Comparison of ENCODE assay signal across 8 mouse cellular contexts in genomic region chr11:97840991-97841661, GRCm38 (mm10). TPM values are rescaled to one million over a fixed set of nuclear protein-coding genes. Genes with fewer than 3 reads are reported as not detected.
DNase-seq lines count a peak whose midpoint lies in the region; ATAC-seq and TF ChIP-seq lines count a peak whose summit lies in the region.

No protein-coding gene starts in this region.

- peak; percentile 87 for DNase-seq in WW6 (ENCODE audit: low read depth, low spot score)
- peak; percentile 97 for DNase-seq in cerebellum, adult 9-10 months
- peak; percentile 95 to 96 for DNase-seq in frontal cortex, adult 2 months (ENCODE audit: extremely low spot score in 1 of 2, low spot score in 1 of 2)
- peak; percentile 82 for DNase-seq in hindbrain, embryonic 10.5 days (ENCODE audit: low spot score)
- DNase-seq in layer of hippocampus, adult 8-10 months (ENCODE audit: low spot score in 2 of 2), result peak; percentile 91 to 93
- peak; percentile 89 for DNase-seq in lung, embryonic 14.5 days
- peak; percentile 52 for DNase-seq in ovary, postnatal 14 days (ENCODE audit: low spot score)
- DNase-seq in spleen, postnatal 10 days (ENCODE audit: low spot score in 2 of 2), result no peak

- under 1% methylated on average over 22 of the region's 22 CpGs for WGBS in hindbrain, embryonic 10.5 days
- 2% methylated on average over 22 of the region's 22 CpGs for WGBS in lung, embryonic 14.5 days

- H3K27me3 ChIP-seq in hindbrain, embryonic 10.5 days (ENCODE audit: insufficient read depth, poor library complexity, severe bottlenecking), result no peaks in the 10 kb centered on the region
- H3K27me3 ChIP-seq in lung, embryonic 14.5 days (ENCODE audit: insufficient read depth, low read length), result no peaks in the 10 kb centered on the region

- H3K4me2 ChIP-seq in lung, embryonic 14.5 days, result peak overlapping the region; percentile 74

- peaks cover 33% of the 10 kb centered on the region for H3K4me1 ChIP-seq in hindbrain, embryonic 10.5 days (replicated peaks)
- H3K4me1 ChIP-seq in lung, embryonic 14.5 days (ENCODE audit: insufficient read depth), result no peaks in the 10 kb centered on the region

- peak overlapping the region; percentile 67 for H3K4me3 ChIP-seq in hindbrain, embryonic 10.5 days
- H3K4me3 ChIP-seq in lung, embryonic 14.5 days (ENCODE audit: low read depth, low read length), result peak overlapping the region; percentile 45

- H3K9ac ChIP-seq in lung, embryonic 14.5 days, result peak overlapping the region; percentile 60

- peak; percentile 88 for ATAC-seq in lung, embryonic 14.5 days (ENCODE audit: insufficient read depth)

- no peaks in the 10 kb centered on the region for H3K9me3 ChIP-seq in hindbrain, embryonic 10.5 days
- no peaks in the 10 kb centered on the region for H3K9me3 ChIP-seq in lung, embryonic 14.5 days (ENCODE audit: low read depth, low read length)

- TF ChIP-seq CTCF in lung, embryonic 14.5 days (IDR thresholded peaks at IDR 0.05; ENCODE audit: low read depth), result no peak

- H3K27ac ChIP-seq in hindbrain, embryonic 10.5 days, result peak overlapping the region; percentile 94
- peak overlapping the region; percentile 87 for H3K27ac ChIP-seq in lung, embryonic 14.5 days (ENCODE audit: low read depth)

- H3K36me3 ChIP-seq in hindbrain, embryonic 10.5 days, result peaks cover 17% of the 10 kb centered on the region
- peaks cover 28% of the 10 kb centered on the region for H3K36me3 ChIP-seq in lung, embryonic 14.5 days (ENCODE audit: insufficient read depth)

RNA-seq across cellular contexts. Expression of gene B230217C12Rik, which starts 0.5 kb away (rescaled TPM):
- polyA plus RNA-seq in frontal cortex, adult 2 months (2012; rRNA removed), result 102 and 104 TPM in 2 replicates
- polyA plus RNA-seq in hindbrain, embryonic 10.5 days (2016; fragmentation: Nextera tagmentation; extraction: Ambion mirVana), result 10.0 and 12.3 TPM in 2 replicates
- 10 to 100 TPM; 58.6 to 70.2 (median 68.1) TPM for total RNA-seq in layer of hippocampus, adult 8-10 months (2022)
- 6.1 and 6.8 TPM in 2 replicates for polyA plus RNA-seq in lung, embryonic 14.5 days (2014; fragmentation: Nextera tagmentation; extraction: Ambion mirVana)

RNA-seq across cellular contexts. Expression of gene Lasp1, which starts 42.3 kb away (rescaled TPM):
- 108 and 111 TPM in 2 replicates for polyA plus RNA-seq in frontal cortex, adult 2 months (2012; rRNA removed)
- 77.7 and 90.1 TPM in 2 replicates for polyA plus RNA-seq in hindbrain, embryonic 10.5 days (2016; fragmentation: Nextera tagmentation; extraction: Ambion mirVana)
- 100 to 1,000 TPM; 102 to 109 (median 104) TPM for total RNA-seq in layer of hippocampus, adult 8-10 months (2022)
- 110 and 123 TPM in 2 replicates for polyA plus RNA-seq in lung, embryonic 14.5 days (2014; fragmentation: Nextera tagmentation; extraction: Ambion mirVana)

RNA-seq across cellular contexts. Expression of gene Fbxo47, which starts 42.8 kb away (rescaled TPM):
- polyA plus RNA-seq in frontal cortex, adult 2 months (2012; rRNA removed), result 0.48 and 0.76 TPM in 2 replicates
- polyA plus RNA-seq in hindbrain, embryonic 10.5 days (2016; fragmentation: Nextera tagmentation; extraction: Ambion mirVana), result 0.73 and 1.0 TPM in 2 replicates
- 1 to 10 TPM; 1.9 to 4.6 (median 2.4) TPM for total RNA-seq in layer of hippocampus, adult 8-10 months (2022)
- 0.84 and 0.85 TPM in 2 replicates for polyA plus RNA-seq in lung, embryonic 14.5 days (2014; fragmentation: Nextera tagmentation; extraction: Ambion mirVana)

RNA-seq across cellular contexts. Expression of gene Rpl23, which starts 58.9 kb away (rescaled TPM):
- polyA plus RNA-seq in frontal cortex, adult 2 months (2012; rRNA removed), result 342 and 345 TPM in 2 replicates
- polyA plus RNA-seq in hindbrain, embryonic 10.5 days (2016; fragmentation: Nextera tagmentation; extraction: Ambion mirVana), result 381 and 439 TPM in 2 replicates
- total RNA-seq in layer of hippocampus, adult 8-10 months (2022), result 100 to 1,000 TPM; 304 to 481 (median 389) TPM
- 663 and 721 TPM in 2 replicates for polyA plus RNA-seq in lung, embryonic 14.5 days (2014; fragmentation: Nextera tagmentation; extraction: Ambion mirVana)

Comparison
In these comparisons a context has a peak if more than half of its experiments do, and no peak if none do; other contexts are left out.
1. DNase-seq: peak in WW6 (single experiment), cerebellum, adult 9-10 months (single experiment), frontal cortex, adult 2 months (2 of 2), hindbrain, embryonic 10.5 days (single experiment), layer of hippocampus, adult 8-10 months (2 of 2), lung, embryonic 14.5 days (single experiment) and ovary, postnatal 14 days (single experiment); none in spleen, postnatal 10 days (0 of 2).